Mouse (Mus musculus): ENCODE measurements around the gene Vtcn1.
"Not testable (repeated sequence)": the region's sequence is repeated elsewhere in the genome, so short reads cannot be mapped to it uniquely, and the experiment has no call there.

Vtcn1 gene

DNA sequence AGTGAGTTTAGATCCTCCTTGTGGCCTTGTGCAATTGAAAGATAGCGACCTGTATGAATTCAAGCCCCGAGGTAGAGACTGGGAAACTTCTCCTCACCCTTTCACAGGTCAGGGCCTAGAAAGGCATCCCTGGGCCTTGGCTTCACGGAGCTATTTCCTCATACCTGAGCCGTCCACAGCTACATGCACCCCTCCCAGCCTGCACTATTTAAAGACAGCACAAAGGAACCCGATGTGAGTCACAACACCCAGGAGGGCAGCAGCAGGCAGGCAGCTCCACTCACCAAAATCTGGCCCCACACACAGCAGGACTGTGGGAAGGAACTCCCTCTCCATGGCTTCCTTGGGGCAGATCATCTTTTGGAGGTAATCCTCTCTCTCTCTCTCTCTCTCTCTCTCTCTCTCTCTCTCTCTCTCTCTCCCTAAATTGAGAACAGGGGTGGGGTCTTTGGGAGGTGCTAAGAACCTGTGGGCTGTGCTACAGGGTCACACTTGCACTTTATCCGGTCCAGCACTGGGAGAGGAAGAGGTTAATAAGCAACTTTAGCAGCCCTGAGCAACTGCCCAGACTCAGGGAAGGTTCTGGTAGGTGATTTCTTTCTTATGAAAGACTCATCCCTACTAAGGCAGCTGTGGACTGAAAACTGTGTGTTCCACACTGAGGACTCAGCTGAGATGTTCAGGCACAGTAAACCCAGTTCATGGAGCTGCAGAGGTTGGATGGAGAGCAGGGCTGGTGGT is at the start of gene Vtcn1:
Gene Vtcn1 (plus strand): TSS at position 235 of the 741 bp plus-strand sequence.
- peak; percentile 11 for DNase-seq (ENCODE audit: inconsistent ontology term)

GRCm38 (mm10) chr3:100776967-100777366 is 48.3 kb upstream of the Vtcn1 start:
- DNase-seq (ENCODE audit: inconsistent ontology term): no peak

- DNase-seq (ENCODE audit: inconsistent ontology term): no peak
Observed at GRCm38 (mm10) chr3:100777568-100777967, 47.7 kb upstream of the Vtcn1 start.

GRCm38 (mm10) chr3:100786076-100786475 is 39.2 kb upstream of the Vtcn1 start:
- peak; percentile 58 for DNase-seq (ENCODE audit: inconsistent ontology term)

- peak; percentile 47 for DNase-seq (ENCODE audit: inconsistent ontology term)
Observed at GRCm38 (mm10) chr3:100791670-100792069, 33.6 kb upstream of the Vtcn1 start.

DNA sequence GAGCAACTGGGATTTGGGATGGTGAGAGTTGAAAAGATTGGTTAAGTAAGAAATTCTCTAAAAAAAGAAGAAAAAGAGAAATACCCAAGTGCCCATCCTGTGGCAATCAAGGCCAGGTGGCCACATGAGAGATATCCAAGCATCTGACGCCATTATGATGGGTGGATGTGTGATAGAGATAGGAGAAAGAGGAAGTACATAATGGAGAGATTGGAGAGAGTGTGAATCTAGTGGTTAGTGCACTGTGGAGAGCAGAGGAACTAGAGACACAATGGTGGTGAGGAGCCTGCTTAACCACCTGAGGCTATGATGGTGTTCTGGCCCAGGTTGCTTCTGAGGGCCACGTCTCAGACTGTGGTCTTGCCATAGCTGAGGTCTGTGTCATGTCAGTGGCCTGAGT is 31.9 kb upstream of the Vtcn1 start:
- DNase-seq (ENCODE audit: inconsistent ontology term): no peak

DNA sequence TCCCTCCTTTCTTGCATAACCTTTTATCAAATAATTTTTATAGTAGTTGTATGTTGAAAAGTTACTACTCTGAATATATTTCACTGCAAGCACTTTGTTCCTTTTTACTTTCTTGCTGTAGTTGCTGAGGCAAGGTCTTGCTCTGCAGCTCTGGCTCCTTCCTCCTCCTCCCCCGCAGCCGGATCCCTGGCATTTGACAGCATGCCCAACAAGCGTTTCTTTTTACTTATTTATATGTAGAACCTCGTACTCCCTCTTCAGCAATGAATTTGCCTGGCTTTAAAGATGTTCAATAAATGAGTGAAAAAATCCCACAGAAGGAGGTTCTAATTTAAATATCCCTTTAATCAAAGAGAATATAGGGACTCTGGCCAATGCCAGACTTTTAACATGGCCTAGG is 28.7 kb upstream of the Vtcn1 start:
- DNase-seq (ENCODE audit: inconsistent ontology term): no peak

DNA sequence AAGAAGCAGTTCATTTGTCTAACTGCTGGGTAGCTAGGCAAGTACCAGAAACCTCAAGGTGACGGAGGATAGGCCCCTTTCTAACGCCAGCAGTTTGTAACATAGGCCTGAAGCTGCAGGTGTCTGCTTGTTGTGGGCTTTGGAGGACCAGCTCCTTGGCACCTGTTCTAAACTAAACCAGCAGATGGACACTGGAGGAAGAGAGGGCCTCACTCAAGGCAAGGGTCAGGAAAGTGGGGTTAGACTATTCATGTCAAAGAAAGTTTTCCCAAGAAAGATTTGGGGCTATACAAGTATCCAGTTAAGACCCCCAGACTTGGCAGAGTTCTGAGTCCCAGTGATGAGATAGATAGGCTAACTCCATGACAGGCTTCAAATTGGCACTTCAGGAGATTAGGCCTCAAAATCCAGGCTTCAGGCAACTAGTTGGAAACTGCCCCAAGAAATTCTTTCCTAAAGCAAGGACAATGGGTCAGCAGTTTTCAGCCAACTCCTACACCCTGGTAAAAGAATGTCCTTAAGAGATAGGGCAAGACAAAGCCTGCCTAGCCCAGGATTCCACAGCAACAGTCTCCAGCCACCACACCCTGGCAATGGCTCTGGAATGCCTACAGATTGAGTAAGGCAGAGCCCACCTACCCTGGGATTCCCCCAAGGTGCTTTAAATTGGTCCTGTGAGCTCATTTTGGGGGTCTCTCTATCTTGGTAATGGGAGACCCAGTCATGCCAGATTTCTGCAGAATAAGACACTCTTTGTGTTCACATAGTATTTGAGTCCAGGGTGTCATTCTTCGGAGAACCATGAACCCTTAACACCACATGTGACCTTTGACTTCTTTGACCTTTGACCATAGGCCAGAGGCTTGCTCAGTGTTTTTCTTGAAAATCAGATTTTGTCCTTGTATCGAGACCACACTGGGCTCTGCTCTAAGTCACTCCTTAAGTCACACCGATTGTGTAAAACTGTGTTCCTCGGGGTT is 27.8 kb upstream of the Vtcn1 start:
- peak; percentile 4 for DNase-seq (ENCODE audit: inconsistent ontology term)

GRCm38 (mm10) chr3:100798872-100799422 is 26.3 kb upstream of the Vtcn1 start:
- no peak for DNase-seq (ENCODE audit: inconsistent ontology term)

DNA sequence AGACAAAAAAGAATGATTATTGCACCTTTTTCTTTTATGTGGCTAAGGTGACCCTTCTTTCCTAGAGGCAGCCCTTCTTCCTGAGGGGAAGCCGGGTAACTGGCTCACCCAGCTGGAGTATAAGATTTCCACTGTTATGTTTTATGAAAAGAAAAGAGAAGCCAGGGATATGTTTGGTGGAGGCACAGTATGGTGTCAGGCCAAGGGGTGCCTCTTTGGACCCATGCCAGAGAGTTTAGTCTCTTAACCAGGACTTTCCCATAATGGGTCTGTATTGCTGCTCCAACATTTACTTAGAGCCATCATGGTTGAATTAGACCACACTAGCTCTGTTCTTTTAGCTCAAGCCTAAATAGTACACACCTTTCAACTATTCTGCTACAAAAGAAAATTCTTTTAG is 20.3 kb upstream of the Vtcn1 start:
- no peak for DNase-seq (ENCODE audit: inconsistent ontology term)

DNA sequence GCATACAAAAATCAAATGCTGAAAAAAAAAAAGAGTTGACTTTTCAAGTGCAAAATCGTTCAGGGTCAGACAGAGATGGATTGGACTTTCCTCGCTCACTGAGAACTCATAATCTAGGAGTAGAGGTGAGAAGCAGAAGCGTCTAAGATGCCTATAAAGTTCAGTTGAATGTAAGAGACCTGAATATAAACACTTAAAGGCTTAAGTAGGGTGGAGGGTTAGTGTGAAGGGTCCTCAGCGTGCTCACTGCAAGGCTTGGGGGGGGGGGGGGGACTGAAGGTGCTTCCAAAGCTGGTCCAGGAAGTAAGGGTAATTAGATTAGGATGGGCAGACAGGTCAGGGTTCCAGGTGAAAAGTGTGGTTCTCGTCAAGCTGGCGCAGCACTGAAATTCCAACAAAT is 19.3 kb upstream of the Vtcn1 start:
- no peak for DNase-seq (ENCODE audit: inconsistent ontology term)

- DNase-seq (ENCODE audit: inconsistent ontology term): peak; percentile 10
Observed at GRCm38 (mm10) chr3:100810461-100810860, 14.8 kb upstream of the Vtcn1 start.

DNA sequence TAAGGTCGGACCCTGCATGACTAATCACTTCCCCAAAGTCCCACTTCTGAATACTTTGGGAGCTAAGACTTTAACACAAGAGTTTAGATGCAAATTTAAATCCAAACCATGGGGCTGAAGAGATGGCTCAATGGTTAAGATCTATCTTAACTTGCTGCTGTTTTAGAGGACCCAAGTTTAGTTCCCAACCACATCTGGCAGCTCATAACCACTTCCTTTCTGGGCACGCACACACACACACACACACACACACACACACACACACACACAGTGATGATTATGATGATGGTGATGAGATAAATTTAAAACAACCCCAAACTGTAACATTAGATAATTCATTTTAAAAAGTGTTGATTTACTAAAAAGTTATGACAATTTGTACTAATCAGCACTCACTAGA is 13.4 kb upstream of the Vtcn1 start:
- DNase-seq (ENCODE audit: inconsistent ontology term): no peak

DNA sequence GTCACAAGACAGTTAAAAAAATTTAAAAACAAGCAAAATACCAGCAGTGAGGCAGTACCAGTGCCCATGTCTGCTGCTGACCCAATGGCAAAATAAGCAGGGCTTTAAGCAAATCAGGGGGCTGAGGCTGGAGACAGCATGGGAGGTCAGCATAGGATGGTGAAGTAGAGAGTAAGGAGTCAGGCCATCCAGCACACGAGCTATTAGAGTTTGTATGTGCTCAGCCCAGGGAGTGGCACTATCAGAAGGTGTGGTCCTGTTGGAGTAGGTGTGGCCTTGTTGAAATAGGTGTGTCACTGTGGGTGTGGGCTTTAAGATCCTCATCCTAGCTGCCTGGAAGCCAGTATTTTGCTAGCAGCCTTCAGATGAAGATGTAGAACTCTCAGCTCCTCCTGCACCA is 9.8 kb upstream of the Vtcn1 start:
- not testable (repeated sequence) for DNase-seq (ENCODE audit: inconsistent ontology term)

DNA sequence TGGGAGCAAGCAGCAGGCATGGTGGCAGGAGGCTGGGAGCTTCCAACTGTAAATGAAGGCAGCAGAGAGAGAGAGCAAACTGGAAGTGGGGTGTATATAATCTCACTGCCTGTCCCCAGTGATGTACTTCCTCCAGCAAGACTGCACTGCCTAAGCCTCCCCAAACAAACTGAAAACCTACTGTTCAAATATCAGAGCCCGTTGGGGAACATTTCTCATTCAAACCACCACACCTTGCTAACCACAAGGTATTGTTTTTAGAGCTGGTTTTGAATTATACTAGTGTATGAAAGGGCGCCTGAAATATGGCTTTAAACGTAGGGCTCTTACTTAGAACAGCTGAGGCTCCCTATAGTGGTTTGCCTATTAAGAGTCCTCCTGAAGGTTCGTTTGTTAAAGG is 6.5 kb upstream of the Vtcn1 start:
- DNase-seq (ENCODE audit: inconsistent ontology term): no peak

- DNase-seq (ENCODE audit: inconsistent ontology term): no peak
Observed at GRCm38 (mm10) chr3:100819571-100819970, 5.7 kb upstream of the Vtcn1 start.

DNA sequence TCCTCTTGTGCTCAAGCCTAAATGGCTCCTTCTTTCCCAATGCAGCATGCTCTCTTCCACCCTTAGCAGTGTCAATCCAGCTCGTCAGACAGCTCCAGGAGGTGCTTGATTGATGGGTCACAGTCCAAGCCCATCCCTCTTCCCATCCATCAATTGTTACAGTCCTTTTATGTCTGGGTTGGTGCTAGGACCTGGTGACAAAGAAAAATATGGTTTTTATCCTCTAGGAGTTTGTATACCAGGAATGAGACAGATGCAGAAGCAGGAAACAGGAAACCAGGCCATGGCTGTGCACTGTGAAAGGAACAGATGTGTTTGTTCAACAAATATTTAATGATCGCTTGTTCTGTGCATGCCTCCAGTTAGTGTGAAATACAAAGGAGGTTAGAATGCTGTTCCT is 4.4 kb upstream of the Vtcn1 start:
- DNase-seq (ENCODE audit: inconsistent ontology term): no peak

GRCm38 (mm10) chr3:100821276-100821675 is 4.0 kb upstream of the Vtcn1 start:
- DNase-seq (ENCODE audit: inconsistent ontology term): no peak

DNA sequence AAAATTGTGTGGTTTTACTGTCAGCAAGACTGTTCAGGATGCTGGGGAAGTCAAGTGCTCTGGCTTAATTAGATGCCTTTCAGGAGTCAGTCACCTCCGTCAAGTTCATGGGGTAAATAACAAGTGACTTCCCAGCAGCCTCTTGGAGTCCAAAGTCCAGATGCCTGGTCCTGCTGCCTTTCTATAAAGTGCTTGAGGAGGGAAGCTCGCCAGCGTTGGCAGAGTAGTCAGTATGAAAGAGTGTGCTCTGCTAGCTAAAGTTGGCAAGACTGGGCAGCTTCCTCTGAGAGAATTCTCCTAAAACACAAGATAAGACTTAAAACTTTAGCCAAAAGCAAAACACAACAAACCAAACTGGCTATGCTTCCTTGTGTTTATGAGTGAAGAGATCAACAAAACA is 18.5 kb downstream of the Vtcn1 start:
- DNase-seq (ENCODE audit: inconsistent ontology term): no peak

DNA sequence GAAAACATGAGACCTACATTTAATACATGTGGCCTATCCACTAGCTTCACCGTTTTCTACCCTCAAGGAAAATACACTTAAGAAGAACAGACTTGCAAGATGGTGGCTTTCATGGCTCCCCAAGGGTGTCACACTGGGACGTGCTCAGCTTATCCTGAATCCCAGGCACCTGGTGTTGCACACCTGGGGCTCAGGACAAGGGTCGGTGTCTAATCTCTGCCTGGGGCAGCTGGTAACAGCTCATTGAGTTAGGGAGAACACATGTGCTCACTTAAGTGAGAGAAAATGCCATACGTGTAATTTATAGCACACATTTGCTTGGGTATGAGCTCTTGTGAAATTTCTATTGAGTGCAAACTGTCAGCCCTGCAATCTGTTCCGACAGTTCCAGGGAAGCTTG is 19.1 kb downstream of the Vtcn1 start:
- no peak for DNase-seq (ENCODE audit: inconsistent ontology term)

DNA sequence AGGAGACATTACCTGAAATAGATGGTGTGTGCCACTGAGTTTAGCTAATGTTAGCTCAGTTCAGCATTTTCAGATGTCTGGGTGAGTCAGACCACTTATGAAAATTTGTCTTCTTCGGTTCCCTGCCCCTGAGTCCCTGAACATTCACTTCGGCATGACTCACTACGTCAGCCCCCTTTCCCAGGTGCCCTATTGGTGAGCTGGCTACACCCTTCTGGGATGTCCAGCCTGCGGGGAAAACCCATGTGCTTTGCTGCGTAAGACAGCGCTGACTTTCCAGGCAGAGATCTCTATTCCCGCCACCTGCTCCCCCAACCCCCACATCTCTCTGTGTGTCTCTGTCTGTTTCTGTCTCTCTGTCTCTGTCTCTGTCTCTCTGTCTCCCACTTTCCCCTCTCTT is 23.1 kb downstream of the Vtcn1 start:
- DNase-seq (ENCODE audit: inconsistent ontology term): no peak

DNA sequence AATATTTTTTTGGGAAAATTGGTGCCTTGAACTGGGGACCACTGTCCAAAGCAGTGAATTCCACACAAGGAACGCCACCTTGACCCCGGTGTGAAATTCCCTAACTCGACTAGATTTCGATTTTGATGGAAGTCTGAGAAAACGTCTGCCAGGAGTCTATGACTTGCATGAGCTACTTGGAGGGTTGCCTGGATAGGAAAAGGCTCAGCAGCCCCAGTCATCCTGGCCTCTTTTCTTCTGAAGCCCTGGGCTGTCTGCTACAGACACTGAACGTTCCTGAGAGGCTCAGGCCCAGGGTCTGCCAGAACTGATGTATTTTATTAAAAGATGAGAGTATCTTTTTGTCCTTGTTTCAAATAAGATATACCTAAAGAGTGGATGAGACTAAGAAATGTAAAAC is 25.2 kb downstream of the Vtcn1 start:
- no peak for DNase-seq (ENCODE audit: inconsistent ontology term)

All from Muller cell, postnatal 12 days (primary cell).